Mouse (Mus musculus) liver, embryonic 14.5 days (tissue): ENCODE data around the gene Pigk. TPM values are rescaled to one million over a fixed set of nuclear protein-coding genes. Genes with fewer than 3 reads are reported as not detected.

Experiments used
- ATAC-seq: fragments of 200-750 bp; cut with Nextera tagmentation; 2 replicates; pipeline ENCODE4 v1.8.0; 2017; ENCODE audit warnings: moderate number of reproducible peaks, mild to moderate bottlenecking, moderate library complexity; ENCODE audit not compliant: insufficient read depth
- DNase-seq, 3 experiments: peaks; one replicate each; pipeline ENCODE4 v3.0.0-alpha.2; 2012 to 2013; ENCODE audit warnings: low read depth in 3 of 3, low spot score in 3 of 3
- H3K27ac ChIP-seq: fragments of 300-500 bp; sonication (generic); 2 replicates; pipeline ENCODE4 v1.5.1; 2014; ENCODE audit warnings: moderate library complexity, mild to moderate bottlenecking, control low read depth, inconsistent platforms
- H3K27me3 ChIP-seq: fragments of 300-500 bp; sonication (generic); 2 replicates; pipeline ENCODE4 v1.6.1; 2014; ENCODE audit warnings: mild to moderate bottlenecking, low read length, moderate library complexity; ENCODE audit not compliant: control insufficient read depth, insufficient read depth
- H3K36me3 ChIP-seq: fragments of 300-500 bp; sonication (generic); replicated peaks from 2 replicates; pipeline ENCODE4 v1.6.1; 2014; ENCODE audit warnings: low read depth; ENCODE audit not compliant: control insufficient read depth, insufficient read depth
- H3K4me1 ChIP-seq, 2 experiments: fragments of 200-500 bp in 1 of 2; fragments of 300-500 bp in 1 of 2; sonication (generic) in 1 of 2; replicated peaks; 2 replicates each; pipeline ENCODE4 v1.6.1; 2012 to 2014; ENCODE audit warnings: antibody characterized with exemption in 1 of 2, inconsistent platforms in 1 of 2, low read length in 1 of 2; ENCODE audit not compliant: control insufficient read depth in 2 of 2, insufficient read depth in 2 of 2
- H3K4me2 ChIP-seq: fragments of 300-500 bp; sonication (generic); 2 replicates; pipeline ENCODE4 v1.6.1; 2014; ENCODE audit warnings: low read depth, mild to moderate bottlenecking, control low read depth, moderate library complexity
- H3K4me3 ChIP-seq, 2 experiments: fragments of 200-500 bp in 1 of 2; fragments of 300-500 bp in 1 of 2; sonication (generic) in 1 of 2; 2 replicates each; pipeline ENCODE4 v1.5.1; 2012 to 2014; ENCODE audit warnings: low read depth in 2 of 2, low read length in 2 of 2, mild to moderate bottlenecking in 2 of 2, control low read depth in 1 of 2, inconsistent platforms in 1 of 2, moderate library complexity in 1 of 2; ENCODE audit not compliant: insufficient read depth in 1 of 2
- H3K9ac ChIP-seq: fragments of 300-500 bp; sonication (generic); replicated peaks from 2 replicates; pipeline ENCODE4 v1.6.1; 2014; ENCODE audit warnings: mild to moderate bottlenecking, control low read depth, moderate library complexity
- H3K9me3 ChIP-seq: fragments of 300-500 bp; sonication (generic); 2 replicates; pipeline ENCODE4 v1.6.1; 2016; ENCODE audit warnings: low read length, mixed read lengths; ENCODE audit not compliant: control insufficient read depth
- CTCF ChIP-seq: IDR thresholded peaks from 2 replicates; pipeline ENCODE4 v1.5.1; 2016; ENCODE audit warnings: antibody characterized with exemption, low read depth, control low read depth
- EP300 ChIP-seq: IDR thresholded peaks from 2 replicates; pipeline ENCODE4 v1.6.1; 2016; ENCODE audit warnings: antibody characterized with exemption, low read depth
- WGBS: fragments of 180-500 bp; shearing (Covaris S2); extraction: QIAGEN DNeasy Blood & Tissue Kit; methylation state at CpG from one replicate; pipeline ENCODE4 v1.1.7; 2014; ENCODE audit not compliant: insufficient replicate concordance; 5-methylcytosine and 5-hydroxymethylcytosine counted together
- polyA plus RNA-seq, 2 experiments: library from polyadenylated mRNA; depleted of rRNA in 1 of 2; stranded (reverse) in 1 of 2; unstranded in 1 of 2; fragments of >200 nt; fragmentation: Nextera tagmentation in 1 of 2; extraction: Ambion mirVana in 1 of 2; gene quantifications; 2 replicates each; pipeline versions ENCODE4 v1.2.1 to v1.2.3; 2012 to 2014

Gene Pigk
- polyA plus RNA-seq, 2 experiments, result 7.9 to 23.3 TPM

DNA sequence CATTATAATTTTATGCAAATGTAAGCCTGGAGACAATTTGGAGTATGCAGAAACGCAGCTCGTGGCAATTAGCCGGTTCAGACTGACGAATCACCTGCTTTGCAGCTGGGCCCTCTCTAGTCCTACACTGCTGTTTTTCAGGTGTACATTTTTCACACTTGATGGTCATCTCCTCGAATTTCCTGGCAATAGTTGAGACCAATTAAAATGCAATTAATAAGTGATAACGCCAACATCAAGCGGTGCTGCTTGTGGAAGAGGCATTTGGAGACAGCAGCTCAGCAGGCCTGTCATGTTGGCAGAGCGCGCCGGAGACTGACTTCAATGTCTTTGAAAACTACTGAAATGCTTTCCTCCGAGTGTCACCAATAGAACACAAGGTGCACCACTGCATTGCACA, 310.1 kb downstream of the Pigk start:
- no peaks in the 10 kb centered on the region for H3K9me3 ChIP-seq
- no peak for ATAC-seq
- no peak overlapping the region for H3K4me2 ChIP-seq
- 75% methylated on average over 11 of the region's 11 CpGs for WGBS
- no peaks in the 10 kb centered on the region for H3K36me3 ChIP-seq
- TF ChIP-seq EP300, result no peak
- no peak for TF ChIP-seq CTCF
- H3K4me1 ChIP-seq, result no peaks in the 10 kb centered on the region
- no peak overlapping the region for H3K4me3 ChIP-seq
- no peak for DNase-seq
- no peaks in the 10 kb centered on the region for H3K27me3 ChIP-seq
- no peak overlapping the region for H3K9ac ChIP-seq
- H3K27ac ChIP-seq, result no peak overlapping the region

Other genes starting within 250 kb of the Pigk start
- gene Ak5, start 45.7 kb upstream of the Pigk start, polyA plus RNA-seq (2012; rRNA removed), result 0.03 and 0.08 TPM in 2 replicates
- 0.11 and 0.18 TPM in 2 replicates for gene Ak5, start 45.7 kb upstream of the Pigk start, polyA plus RNA-seq (2014; fragmentation: Nextera tagmentation; extraction: Ambion mirVana)